Mouse (Mus musculus): ENCODE measurements around the gene Ccdc33. TPM values are rescaled to one million over a fixed set of nuclear protein-coding genes. Genes with fewer than 3 reads are reported as not detected.

Ccdc33 gene
- total RNA-seq, 4 experiments from 2014 or later: 0.49 to 2.4 (median 1.2) TPM; not detected in 1

Other genes with a start within 250 kb of the Ccdc33 start
- gene Ubl7, start 207.8 kb downstream of the Ccdc33 start, total RNA-seq (2022): 10 to 100 TPM; 85.6 to 97.1 (median 88.7) TPM
- gene Sema7a, start 178.7 kb downstream of the Ccdc33 start, total RNA-seq (2022): 10 to 100 TPM in 3 of 4 experiments, 1 to 10 TPM in 1; 9.5 to 23.8 (median 17.6) TPM
- 1,000 to 10,000 TPM; 7,138 to 8,839 (median 8,155) TPM for gene Cyp11a1, start 112.4 kb downstream of the Ccdc33 start, total RNA-seq (2022)
- gene Stra6, start 55.0 kb downstream of the Ccdc33 start, total RNA-seq (2022): 1 to 10 TPM; 1.0 to 2.6 (median 2.2) TPM
- 10 to 100 TPM; 23.6 to 40.9 (median 28.1) TPM for gene Islr, start 85.5 kb upstream of the Ccdc33 start, total RNA-seq (2022)
- 1 to 10 TPM; 1.2 to 1.9 (median 1.7) TPM for gene Islr2, start 85.5 kb upstream of the Ccdc33 start, total RNA-seq (2022)
- gene Pml, start 131.0 kb upstream of the Ccdc33 start, total RNA-seq (2022): 10 to 100 TPM; 23.4 to 45.6 (median 31.8) TPM
- gene Stoml1, start 134.3 kb upstream of the Ccdc33 start, total RNA-seq (2022): 10 to 100 TPM; 19.9 to 32.9 (median 28.3) TPM
- gene Loxl1, start 194.4 kb upstream of the Ccdc33 start, total RNA-seq (2022): 10 to 100 TPM; 20.4 to 28.6 (median 23.0) TPM